Mouse (Mus musculus): ENCODE results near the gene 1700012B07Rik.

GRCm38 (mm10) chr11:109876767-109877166 is 48.9 kb upstream of the 1700012B07Rik start:
- TF ChIP-seq CTCF (IDR thresholded peaks at IDR 0.05; ENCODE audit: low read depth) = no peak
- TF ChIP-seq EP300 (optimal IDR thresholded peaks at IDR 0.05) = no peak
